Mouse (Mus musculus): ENCODE measurements around the gene Slc52a3. TPM values are rescaled to one million over a fixed set of nuclear protein-coding genes. Genes with fewer than 3 reads are reported as not detected.
A peak's percentile ranks its signal among the peaks of the same experiment; 100 is the strongest.

The Slc52a3 gene
- polyA plus RNA-seq, 2 experiments = 2.7 to 3.6 TPM

DNA sequence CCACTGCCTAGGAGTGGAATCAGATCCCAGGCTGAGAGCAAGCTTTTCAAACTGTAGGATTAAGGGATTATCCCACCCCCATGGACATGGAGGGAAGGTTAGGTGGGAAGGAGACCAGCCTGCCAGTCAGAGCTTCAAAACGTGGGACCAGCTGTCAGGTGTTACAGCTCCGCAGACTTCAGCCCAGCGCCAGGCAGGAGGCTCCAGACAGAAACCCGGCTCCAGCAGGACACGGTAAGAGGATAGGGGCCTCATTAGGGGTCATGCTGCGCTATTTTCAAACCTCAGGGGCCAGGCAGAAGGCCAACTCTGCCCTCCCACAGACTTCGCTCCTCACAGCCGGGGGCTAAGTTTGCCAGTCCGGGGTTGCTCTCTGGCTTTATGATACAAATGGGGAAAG is 32.3 kb upstream of the Slc52a3 start:
- H3K9ac ChIP-seq (ENCODE audit: low read depth, low read length, severe bottlenecking) = no peak overlapping the region
- 0 out of 2 replicates have a peak, but pooled peaks cover 3% of the 10 kb centered on the region for H3K36me3 ChIP-seq (ENCODE audit: control insufficient read depth, insufficient read depth, low read length)
- peak; percentile 50 for ATAC-seq (ENCODE audit: low FRiP score, low read depth)
- no peak overlapping the region for H3K27ac ChIP-seq (replicated peaks; ENCODE audit: low read depth, low read length)
- WGBS = 8% methylated on average over 9 of the region's 9 CpGs
- no peak overlapping the region for H3K4me3 ChIP-seq (replicated peaks; ENCODE audit: low read length)
- peaks cover 19% of the 10 kb centered on the region for H3K4me1 ChIP-seq (ENCODE audit: control insufficient read depth, insufficient read depth, low read length)
- no peaks in the 10 kb centered on the region for H3K27me3 ChIP-seq (ENCODE audit: control insufficient read depth, insufficient read depth, low read length)
- no peaks in the 10 kb centered on the region for H3K9me3 ChIP-seq (ENCODE audit: control insufficient read depth, low read length)
- H3K4me2 ChIP-seq (replicated peaks; ENCODE audit: low read depth, low read length, severe bottlenecking) = no peak overlapping the region
- TF ChIP-seq POLR2A (IDR thresholded peaks at IDR 0.05; ENCODE audit: borderline replicate concordance, extremely low read depth, insufficient read depth, insufficient read length) = no peak
- peak; percentile 42 for DNase-seq (ENCODE audit: low spot score)

DNA sequence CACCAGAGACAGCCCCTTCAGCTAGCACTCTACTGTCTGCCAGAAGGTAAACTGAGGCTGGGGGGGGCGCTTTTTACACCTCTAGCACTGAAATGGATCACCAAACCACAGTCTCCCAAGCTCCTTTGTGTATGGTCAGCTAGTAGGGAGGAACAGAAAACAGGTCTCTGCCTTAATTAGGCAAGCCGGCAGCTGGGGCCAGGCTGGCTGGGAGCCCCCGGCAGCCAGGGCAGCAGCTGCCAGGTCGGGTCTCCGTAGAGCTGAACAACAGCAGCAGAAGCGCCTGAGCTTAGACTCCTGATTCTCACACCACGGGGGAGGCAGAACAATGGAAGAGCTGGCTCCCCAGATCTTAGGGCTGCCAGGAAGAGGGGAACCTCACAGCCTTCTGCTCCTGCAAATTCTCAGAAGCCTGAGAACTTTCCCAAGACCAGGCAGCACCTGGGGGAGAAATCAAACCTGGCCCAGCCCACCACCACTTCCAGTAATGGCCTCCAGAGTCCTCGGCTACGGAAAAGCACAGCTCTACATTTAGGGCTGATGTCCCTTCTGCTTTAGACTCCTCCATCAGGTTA is 29.0 kb upstream of the Slc52a3 start:
- no peak overlapping the region for H3K4me3 ChIP-seq (replicated peaks; ENCODE audit: low read length)
- H3K9me3 ChIP-seq (ENCODE audit: control insufficient read depth, low read length) = no peaks in the 10 kb centered on the region
- H3K27me3 ChIP-seq (ENCODE audit: control insufficient read depth, insufficient read depth, low read length) = no peaks in the 10 kb centered on the region
- H3K27ac ChIP-seq (replicated peaks; ENCODE audit: low read depth, low read length) = no peak overlapping the region; the same call in 1 of the 2 replicates
- no peak overlapping the region for H3K4me2 ChIP-seq (replicated peaks; ENCODE audit: low read depth, low read length, severe bottlenecking)
- peaks cover 37% of the 10 kb centered on the region for H3K4me1 ChIP-seq (ENCODE audit: control insufficient read depth, insufficient read depth, low read length)
- H3K9ac ChIP-seq (ENCODE audit: low read depth, low read length, severe bottlenecking) = 0 out of 2 replicates have a peak overlapping the region, but pooled peaks have one; percentile 9
- WGBS = 15% methylated on average over 9 of the region's 9 CpGs
- H3K36me3 ChIP-seq (ENCODE audit: control insufficient read depth, insufficient read depth, low read length) = peaks cover 15% of the 10 kb centered on the region
- no peak for TF ChIP-seq POLR2A (IDR thresholded peaks at IDR 0.05; ENCODE audit: borderline replicate concordance, extremely low read depth, insufficient read depth, insufficient read length)
- DNase-seq (ENCODE audit: low spot score) (peak; percentile 18), ATAC-seq (ENCODE audit: low FRiP score, low read depth) (peak; percentile 18; the same call in 1 of the 2 replicates)

DNA sequence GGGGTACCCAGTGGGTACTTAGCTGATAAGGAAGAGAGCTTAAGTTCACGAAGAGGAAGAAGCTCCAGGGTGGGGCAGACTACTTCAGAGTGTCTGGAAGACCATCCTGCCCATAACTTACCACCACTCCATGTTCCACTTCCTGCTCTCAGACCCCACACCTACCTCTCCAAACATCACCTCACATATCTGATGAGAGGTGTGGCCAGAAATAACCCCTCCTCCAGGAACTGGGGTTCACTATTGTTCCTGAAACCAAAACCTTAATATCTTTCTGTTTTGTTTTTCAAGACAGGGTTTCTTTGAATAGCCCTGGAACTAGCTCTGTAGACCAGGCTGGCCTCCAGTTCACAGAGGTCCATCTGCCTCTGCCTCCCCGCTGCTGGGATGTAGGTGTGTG is 28.5 kb upstream of the Slc52a3 start:
- Histone ChIP-seq H3K9ac (ENCODE audit: low read depth, low read length, severe bottlenecking) (no peak overlapping the region), H3K36me3 (ENCODE audit: control insufficient read depth, insufficient read depth, low read length) (peaks cover 15% of the 10 kb centered on the region), H3K4me3 (replicated peaks; ENCODE audit: low read length) (no peak overlapping the region), H3K9me3 (ENCODE audit: control insufficient read depth, low read length) (no peaks in the 10 kb centered on the region), H3K27me3 (ENCODE audit: control insufficient read depth, insufficient read depth, low read length) (no peaks in the 10 kb centered on the region), H3K27ac (replicated peaks; ENCODE audit: low read depth, low read length) (no peak overlapping the region), H3K4me2 (replicated peaks; ENCODE audit: low read depth, low read length, severe bottlenecking) (no peak overlapping the region), H3K4me1 (ENCODE audit: control insufficient read depth, insufficient read depth, low read length) (peaks cover 35% of the 10 kb centered on the region)
- 77% methylated on average over 2 of the region's 2 CpGs for WGBS
- no peak for TF ChIP-seq POLR2A (IDR thresholded peaks at IDR 0.05; ENCODE audit: borderline replicate concordance, extremely low read depth, insufficient read depth, insufficient read length)
- ATAC-seq (ENCODE audit: low FRiP score, low read depth) (no peak), DNase-seq (ENCODE audit: low spot score) (no peak)

DNA sequence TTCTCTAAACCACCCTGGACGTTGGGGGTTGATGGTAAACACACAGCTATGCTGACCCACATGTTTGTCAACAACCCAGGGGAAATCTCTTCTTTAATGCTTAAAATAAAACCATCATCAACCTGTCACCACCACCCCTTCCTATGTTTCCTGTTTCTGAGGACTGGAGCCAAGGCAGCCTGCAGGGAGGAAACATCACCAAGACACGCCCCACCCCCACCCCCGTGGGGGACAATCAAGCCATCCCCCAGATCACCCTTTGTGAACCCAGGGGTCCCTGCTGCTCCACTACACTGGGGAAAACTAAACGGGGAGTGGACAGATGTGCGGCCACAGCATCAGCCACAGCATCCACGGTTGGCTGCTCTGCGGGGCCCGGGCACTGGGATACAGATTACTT is 27.9 kb upstream of the Slc52a3 start:
- H3K27ac ChIP-seq (replicated peaks; ENCODE audit: low read depth, low read length) = no peak overlapping the region
- WGBS = 85% methylated on average over 8 of the region's 8 CpGs
- DNase-seq (ENCODE audit: low spot score) (no peak), ATAC-seq (ENCODE audit: low FRiP score, low read depth) (no peak)
- H3K9ac ChIP-seq (ENCODE audit: low read depth, low read length, severe bottlenecking) = no peak overlapping the region
- peaks cover 15% of the 10 kb centered on the region for H3K36me3 ChIP-seq (ENCODE audit: control insufficient read depth, insufficient read depth, low read length)
- peaks cover 32% of the 10 kb centered on the region for H3K4me1 ChIP-seq (ENCODE audit: control insufficient read depth, insufficient read depth, low read length)
- no peaks in the 10 kb centered on the region for H3K9me3 ChIP-seq (ENCODE audit: control insufficient read depth, low read length)
- H3K27me3 ChIP-seq (ENCODE audit: control insufficient read depth, insufficient read depth, low read length) = no peaks in the 10 kb centered on the region
- no peak overlapping the region for H3K4me2 ChIP-seq (replicated peaks; ENCODE audit: low read depth, low read length, severe bottlenecking)
- H3K4me3 ChIP-seq (replicated peaks; ENCODE audit: low read length) = no peak overlapping the region
- no peak for TF ChIP-seq POLR2A (IDR thresholded peaks at IDR 0.05; ENCODE audit: borderline replicate concordance, extremely low read depth, insufficient read depth, insufficient read length)

DNA sequence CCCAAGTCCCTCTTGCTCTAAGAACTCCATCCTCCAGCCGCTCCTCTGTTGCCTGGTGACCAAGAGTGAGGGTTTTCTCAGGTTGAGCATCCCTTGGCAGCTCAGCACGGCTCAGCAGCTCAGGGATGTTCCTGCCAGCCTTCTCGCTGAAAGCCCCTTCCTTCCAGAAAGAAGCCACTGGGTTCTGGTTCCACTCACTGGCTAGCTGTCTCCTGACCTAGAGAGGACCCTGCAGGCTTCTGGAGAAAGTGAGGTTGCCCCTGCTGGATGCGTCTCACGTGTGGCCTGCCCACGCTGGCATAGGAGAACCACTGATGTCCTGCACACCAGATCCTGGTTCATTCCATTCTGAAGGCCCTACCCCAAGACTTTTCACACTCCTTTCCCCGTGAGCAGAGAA is 27.3 kb upstream of the Slc52a3 start:
- H3K4me1 ChIP-seq (ENCODE audit: control insufficient read depth, insufficient read depth, low read length) = peaks cover 35% of the 10 kb centered on the region

More for the DNA sequence above, 27.3 kb upstream of the Slc52a3 start:
- H3K4me3 ChIP-seq (replicated peaks; ENCODE audit: low read length) = no peak overlapping the region
- WGBS = 90% methylated on average over 7 of the region's 7 CpGs
- H3K4me2 ChIP-seq (replicated peaks; ENCODE audit: low read depth, low read length, severe bottlenecking) = no peak overlapping the region
- ATAC-seq (ENCODE audit: low FRiP score, low read depth) (no peak), DNase-seq (ENCODE audit: low spot score) (no peak)
- H3K27me3 ChIP-seq (ENCODE audit: control insufficient read depth, insufficient read depth, low read length) = peaks cover 4% of the 10 kb centered on the region; the same call in 1 of the 2 replicates
- TF ChIP-seq POLR2A (IDR thresholded peaks at IDR 0.05; ENCODE audit: borderline replicate concordance, extremely low read depth, insufficient read depth, insufficient read length) = no peak
- H3K9ac ChIP-seq (ENCODE audit: low read depth, low read length, severe bottlenecking) = no peak overlapping the region
- peaks cover 15% of the 10 kb centered on the region for H3K36me3 ChIP-seq (ENCODE audit: control insufficient read depth, insufficient read depth, low read length)
- H3K9me3 ChIP-seq (ENCODE audit: control insufficient read depth, low read length) = no peaks in the 10 kb centered on the region
- no peak overlapping the region for H3K27ac ChIP-seq (replicated peaks; ENCODE audit: low read depth, low read length)
